Mouse (Mus musculus): ENCODE data around the gene Gm49661.

- peak; percentile 91 for TF ChIP-seq CTCF (conservative IDR thresholded peaks at IDR 0.05; ENCODE audit: insufficient read depth, insufficient read length, low read depth, low read length)
- no peak for TF ChIP-seq POLR2A (IDR thresholded peaks at IDR 0.05; ENCODE audit: low read depth, low read length)
Measured at GRCm38 (mm10) chr8:84973803-84974542, 4.7 kb upstream of the Gm49661 start.
